In the genomic region with DNA sequence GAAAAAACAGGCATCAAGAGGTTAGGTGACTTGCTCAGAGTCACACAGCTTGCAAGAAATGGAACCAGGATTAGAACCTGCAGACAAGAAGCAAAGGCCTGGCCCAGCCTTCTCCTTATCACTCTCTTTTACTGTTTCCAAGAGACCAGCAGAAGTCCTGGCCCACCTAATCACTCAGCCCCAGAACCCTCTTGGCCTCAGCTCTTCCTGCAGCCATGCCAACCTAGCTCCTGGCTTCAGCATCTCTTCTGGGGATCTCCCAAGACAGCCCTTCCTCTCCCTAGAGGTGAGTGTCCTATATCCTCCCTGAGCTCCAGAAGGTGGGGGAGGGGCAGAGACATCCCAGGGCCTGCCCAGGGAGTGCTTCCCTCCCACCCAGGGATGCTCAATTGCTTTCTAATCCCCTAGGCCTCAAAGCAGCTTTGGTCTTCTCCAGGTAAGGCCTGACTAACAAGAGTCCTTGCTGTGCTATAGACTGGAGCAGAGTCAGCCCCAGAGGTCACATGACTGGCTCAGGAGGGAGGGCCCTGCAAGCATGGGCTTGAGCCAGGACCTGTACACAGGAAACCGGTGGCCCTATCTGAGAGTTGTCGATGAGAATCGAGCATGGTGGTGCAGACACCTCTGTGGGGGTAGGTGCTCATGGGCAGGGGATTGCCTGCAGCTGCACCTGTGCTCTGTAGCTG, we compare ENCODE assay signal across 13 mouse cellular contexts. TPM values are rescaled to one million over a fixed set of nuclear protein-coding genes. Genes with fewer than 3 reads are reported as not detected.
DNase-seq lines count a peak whose midpoint lies in the region; ATAC-seq and TF ChIP-seq lines count a peak whose summit lies in the region.
"Had no signal": no experiment of that assay in that cellular context is flagged by ENCODE, and none has a peak within 500 bp of the region (broad histone marks: within the 10 kb centered on the region; RNA-seq: fewer than 3 reads in every experiment).

No protein-coding gene starts in this region.

- peak; percentile 76 for ATAC-seq in heart, embryonic 12.5 days (ENCODE audit: insufficient number of reproducible peaks, low FRiP score)
- 0 out of 2 replicates have a peak, but pooled peaks have one; percentile 27 for ATAC-seq in megakaryocyte, adult 5-6 weeks (ENCODE audit: poor library complexity, severe bottlenecking)
- no peak for ATAC-seq in forebrain, embryonic 16.5 days
- no peak for ATAC-seq in hindbrain, embryonic 14.5 days (ENCODE audit: low FRiP score)

- no peak overlapping the region for H3K9ac ChIP-seq in heart, embryonic 12.5 days
- H3K9ac ChIP-seq in CH12.LX (ENCODE audit: insufficient read depth, low read depth), result no peak overlapping the region
- no peak overlapping the region for H3K9ac ChIP-seq in forebrain, embryonic 16.5 days (replicated peaks; ENCODE audit: low read depth, low read length)
- no peak overlapping the region for H3K9ac ChIP-seq in hindbrain, embryonic 14.5 days
- H3K9ac ChIP-seq: hindbrain, embryonic 13.5 days; midbrain, embryonic 12.5 days had no signal

- H3K27ac ChIP-seq in heart, embryonic 12.5 days (ENCODE audit: poor library complexity, severe bottlenecking), result no peak overlapping the region
- no peak overlapping the region for H3K27ac ChIP-seq in CH12.LX (ENCODE audit: insufficient read depth, low read depth)
- no peak overlapping the region for H3K27ac ChIP-seq in forebrain, embryonic 16.5 days (ENCODE audit: low read length)
- H3K27ac ChIP-seq in hindbrain, embryonic 14.5 days, result no peak overlapping the region
- H3K27ac ChIP-seq: heart, adult 2 months; hindbrain, embryonic 13.5 days; midbrain, embryonic 12.5 days had no signal

- no peaks in the 10 kb centered on the region for H3K9me3 ChIP-seq in heart, embryonic 12.5 days (replicated peaks)
- H3K9me3 ChIP-seq in CH12.LX (replicated peaks; ENCODE audit: low read length), result no peaks in the 10 kb centered on the region
- no peaks in the 10 kb centered on the region for H3K9me3 ChIP-seq in erythroblast, embryonic 14.5 days (ENCODE audit: control insufficient read depth, low read length)
- H3K9me3 ChIP-seq in forebrain, embryonic 16.5 days (ENCODE audit: control insufficient read depth, low read length), result no peaks in the 10 kb centered on the region
- H3K9me3 ChIP-seq in hindbrain, embryonic 14.5 days (ENCODE audit: control insufficient read depth, low read length), result no peaks in the 10 kb centered on the region
- H3K9me3 ChIP-seq: hindbrain, embryonic 13.5 days; midbrain, embryonic 12.5 days had no signal

- TF ChIP-seq RAD21 in CH12.LX (IDR thresholded peaks at IDR 0.05; ENCODE audit: low read depth, low read length), result no peak

- TF ChIP-seq POLR2A in CH12.LX (IDR thresholded peaks at IDR 0.05; ENCODE audit: low read depth, low read length), result 0 out of 2 replicates have a peak, but pooled peaks have one; percentile 19

- no peaks in the 10 kb centered on the region for H3K36me3 ChIP-seq in heart, embryonic 12.5 days
- no peaks in the 10 kb centered on the region for H3K36me3 ChIP-seq in CH12.LX (replicated peaks in 1 of 2; ENCODE audit: control insufficient read depth in 1 of 2, insufficient read depth in 1 of 2, low read length in 1 of 2)
- no peaks in the 10 kb centered on the region for H3K36me3 ChIP-seq in erythroblast, embryonic 14.5 days (ENCODE audit: control insufficient read depth)
- H3K36me3 ChIP-seq in forebrain, embryonic 16.5 days (ENCODE audit: control insufficient read depth, insufficient read depth), result no peaks in the 10 kb centered on the region
- H3K36me3 ChIP-seq in hindbrain, embryonic 14.5 days (replicated peaks; ENCODE audit: control insufficient read depth, insufficient read depth), result no peaks in the 10 kb centered on the region
- H3K36me3 ChIP-seq: hindbrain, embryonic 13.5 days; midbrain, embryonic 12.5 days had no signal

- no peak for DNase-seq in heart, adult 18-20 months
- DNase-seq in CH12.LX (ENCODE audit: extremely low read depth), result peak; percentile 27
- DNase-seq in right cerebral cortex, postnatal 25 days, result no peak
- no peak for DNase-seq in hindbrain, embryonic 14.5 days (ENCODE audit: low spot score)
- DNase-seq: cerebellum, adult 18-20 months; heart, adult 2 months; kidney, postnatal 36 days had no signal

- in situ Hi-C loops in CH12.LX (cut with MboI; ENCODE audit: low pct_ligation_motif_present, low pct_unique_long_range_greater_than_20kb, low sequenced_read_pairs), result no loop called here

- WGBS in heart, embryonic 12.5 days, result 20% methylated on average over 3 of the region's 3 CpGs
- 25% methylated on average over 3 of the region's 3 CpGs for WGBS in forebrain, embryonic 16.5 days
- WGBS in hindbrain, embryonic 14.5 days, result 40% methylated on average over 3 of the region's 3 CpGs

- no peak for TF ChIP-seq EP300 in CH12.LX (IDR thresholded peaks at IDR 0.05; ENCODE audit: low read length)

- peaks cover 36% of the 10 kb centered on the region for H3K4me1 ChIP-seq in heart, embryonic 12.5 days (replicated peaks)
- peaks cover 9 to 16% of the 10 kb centered on the region in 2 experiments for H3K4me1 ChIP-seq in CH12.LX (ENCODE audit: control insufficient read depth in 1 of 2, insufficient read depth in 2 of 2)
- H3K4me1 ChIP-seq in erythroblast, embryonic 14.5 days (ENCODE audit: control insufficient read depth), result peaks cover 63% of the 10 kb centered on the region
- H3K4me1 ChIP-seq in forebrain, embryonic 16.5 days (replicated peaks; ENCODE audit: control insufficient read depth, insufficient read depth, low read length), result peaks cover 8% of the 10 kb centered on the region
- H3K4me1 ChIP-seq in hindbrain, embryonic 14.5 days (replicated peaks; ENCODE audit: control insufficient read depth, insufficient read depth, low read length), result peaks cover 16% of the 10 kb centered on the region

- H3K4me2 ChIP-seq in heart, embryonic 12.5 days, result no peak overlapping the region
- no peak overlapping the region for H3K4me2 ChIP-seq in CH12.LX (ENCODE audit: insufficient read depth, low read depth, poor library complexity, severe bottlenecking)
- no peak overlapping the region for H3K4me2 ChIP-seq in forebrain, embryonic 16.5 days (ENCODE audit: low read length)
- H3K4me2 ChIP-seq in hindbrain, embryonic 14.5 days (replicated peaks), result no peak overlapping the region
- H3K4me2 ChIP-seq: hindbrain, embryonic 13.5 days; midbrain, embryonic 12.5 days had no signal

- no peaks in the 10 kb centered on the region for H3K79me2 ChIP-seq in CH12.LX (replicated peaks; ENCODE audit: control insufficient read depth, extremely low read depth, insufficient read depth, poor library complexity, severe bottlenecking)

- no peak for TF ChIP-seq CTCF in CH12.LX (conservative IDR thresholded peaks at IDR 0.05 in 1 of 2, IDR thresholded peaks at IDR 0.05 in 1 of 2; ENCODE audit: low read depth in 2 of 2, low read length in 2 of 2)

- dilution Hi-C loops in CH12.LX (cut with MboI; ENCODE audit: extremely low pct_ligation_motif_present, extremely low pct_unique_long_range_greater_than_20kb, low sequenced_read_pairs), result no loop called here

- no peak overlapping the region for H3K4me3 ChIP-seq in heart, embryonic 12.5 days
- peak overlapping the region in 1 of 3 experiments; percentile 23 for H3K4me3 ChIP-seq in CH12.LX (replicated peaks in 1 of 3; ENCODE audit: low read depth in 2 of 3, low read length in 2 of 3, poor library complexity in 1 of 3)
- peak overlapping the region; percentile 5 for H3K4me3 ChIP-seq in erythroblast, embryonic 14.5 days (replicated peaks)
- no peak overlapping the region for H3K4me3 ChIP-seq in forebrain, embryonic 16.5 days (replicated peaks; ENCODE audit: low read length)
- H3K4me3 ChIP-seq in hindbrain, embryonic 14.5 days (replicated peaks; ENCODE audit: low read length), result no peak overlapping the region
- H3K4me3 ChIP-seq: heart, adult 2 months; hindbrain, embryonic 13.5 days; midbrain, embryonic 12.5 days had no signal

- peaks cover 2% of the 10 kb centered on the region; the same call in 1 of the 2 replicates for H3K27me3 ChIP-seq in heart, embryonic 12.5 days (replicated peaks)
- H3K27me3 ChIP-seq in CH12.LX (replicated peaks), result no peaks in the 10 kb centered on the region
- H3K27me3 ChIP-seq in erythroblast, embryonic 14.5 days (ENCODE audit: control insufficient read depth), result peaks cover 8% of the 10 kb centered on the region
- no peaks in the 10 kb centered on the region for H3K27me3 ChIP-seq in forebrain, embryonic 16.5 days (replicated peaks; ENCODE audit: control insufficient read depth, insufficient read depth, low read length)
- no peaks in the 10 kb centered on the region for H3K27me3 ChIP-seq in hindbrain, embryonic 14.5 days (ENCODE audit: control insufficient read depth, insufficient read depth, low read length)
- H3K27me3 ChIP-seq: hindbrain, embryonic 13.5 days; midbrain, embryonic 12.5 days had no signal

TF ChIP-seq in CH12.LX, 34 proteins besides CTCF, POLR2A, EP300 and RAD21:
- TF ChIP-seq BHLHE40 (IDR thresholded peaks at IDR 0.05; ENCODE audit: low read depth, low read length) (peak; percentile 38), SIN3A (IDR thresholded peaks at IDR 0.05; ENCODE audit: low read length) (no peak), ELF1 (IDR thresholded peaks at IDR 0.05; ENCODE audit: low read depth, low read length) (0 out of 2 replicates have a peak, but pooled peaks have one; percentile 18), USF1 (IDR thresholded peaks at IDR 0.05; ENCODE audit: low read depth, low read length) (peak; percentile 84), CHD1 (IDR thresholded peaks at IDR 0.05; ENCODE audit: low read depth, low read length) (peak; percentile 52; the same call in 1 of the 2 replicates), USF2 (conservative IDR thresholded peaks at IDR 0.05; ENCODE audit: low read depth, low read length) (peak; percentile 67), TCF12 (IDR thresholded peaks at IDR 0.05; ENCODE audit: low read depth, low read length) (peak; percentile 16; the same call in 1 of the 2 replicates), JUN (IDR thresholded peaks at IDR 0.05; ENCODE audit: insufficient read depth, low read depth, low read length) (no peak), CHD2 (IDR thresholded peaks at IDR 0.05; ENCODE audit: low read length) (no peak)

RNA-seq across cellular contexts. Expression of gene Iqsec1, which starts 15.0 kb away (rescaled TPM):
- 18.7 and 20.8 TPM in 2 replicates for polyA plus RNA-seq in heart, embryonic 12.5 days (2016; fragmentation: Nextera tagmentation; extraction: Ambion mirVana)
- 100 to 1,000 TPM; 133 to 153 TPM for total RNA-seq in heart, adult 18-20 months (2021)
- total RNA-seq in CH12.LX (2012; rRNA removed) (62.4 and 83.5 TPM in 2 replicates), CH12.LX (2014; rRNA removed) (11.2 and 17.0 TPM in 2 replicates)
- 75.8 and 90.4 TPM in 2 replicates for polyA plus RNA-seq in CH12.LX (2012; ENCODE audit: insufficient read length, low read depth)
- 9.7 and 10.6 TPM in 2 replicates for polyA plus RNA-seq in erythroblast, embryonic 14.5 days (2012)
- total RNA-seq in megakaryocyte, adult 5-6 weeks (2015), result 58.0 and 61.3 TPM in 2 replicates
- 12.2 and 22.1 TPM in 2 replicates for total RNA-seq in megakaryocyte, adult 5-6 weeks (2017)
- polyA plus RNA-seq in forebrain, embryonic 16.5 days (2015; fragmentation: Nextera tagmentation; extraction: Ambion mirVana), result 13.2 and 15.1 TPM in 2 replicates
- polyA plus RNA-seq in hindbrain, embryonic 14.5 days (2014; fragmentation: Nextera tagmentation; extraction: Ambion mirVana), result 30.1 and 36.0 TPM in 2 replicates

Comparison
In these comparisons a context has a peak if more than half of its experiments do, and no peak if none do; other contexts are left out.
1. ATAC-seq: peak in heart, embryonic 12.5 days (single experiment) and megakaryocyte, adult 5-6 weeks (single experiment); none in forebrain, embryonic 16.5 days (single experiment) and hindbrain, embryonic 14.5 days (single experiment).